Mouse (Mus musculus) inflammation-experienced regulatory T-cells, adult 6 months (primary cell): ENCODE measurements around the gene Zswim9. TPM values are rescaled to one million over a fixed set of nuclear protein-coding genes. Genes with fewer than 3 reads are reported as not detected.

Experiments used
- ATAC-seq: one replicate; pipeline ENCODE4 v1.8.0; 2017
- polyA plus RNA-seq, 3 experiments: library from polyadenylated mRNA; unstranded; fragments of 100-300 nt; shearing (Covaris generic); gene quantifications; one replicate each; pipeline ENCODE4 v1.2.1; 2017

The Zswim9 gene
- polyA plus RNA-seq, 3 experiments from 2014 or later, result 1.7 to 2.5 (median 2.2) TPM

DNA sequence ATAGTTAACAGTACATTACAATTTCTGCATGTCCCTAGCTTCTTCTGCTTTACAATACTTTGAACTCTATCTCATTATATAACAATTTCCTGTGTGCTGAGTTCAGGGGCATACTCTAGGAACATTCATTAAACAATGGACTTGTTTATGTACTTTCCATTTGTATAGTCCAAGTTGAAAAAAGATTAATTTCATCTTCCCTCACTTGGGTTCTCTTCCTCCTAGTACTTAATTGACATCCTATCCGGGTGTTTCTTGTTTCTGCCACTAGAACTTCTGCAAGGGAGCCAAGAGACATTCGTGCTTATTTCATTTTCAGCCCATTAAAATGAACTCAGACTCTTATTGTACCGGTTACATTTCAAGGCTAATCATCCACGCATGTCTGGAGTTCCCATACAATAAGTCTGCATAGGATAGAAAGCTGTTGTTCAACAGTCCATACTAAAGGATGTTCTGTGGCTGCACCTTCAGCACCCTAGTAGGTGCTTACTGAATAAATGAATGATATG is 9.7 kb downstream of the Zswim9 start:
- no peak for ATAC-seq

DNA sequence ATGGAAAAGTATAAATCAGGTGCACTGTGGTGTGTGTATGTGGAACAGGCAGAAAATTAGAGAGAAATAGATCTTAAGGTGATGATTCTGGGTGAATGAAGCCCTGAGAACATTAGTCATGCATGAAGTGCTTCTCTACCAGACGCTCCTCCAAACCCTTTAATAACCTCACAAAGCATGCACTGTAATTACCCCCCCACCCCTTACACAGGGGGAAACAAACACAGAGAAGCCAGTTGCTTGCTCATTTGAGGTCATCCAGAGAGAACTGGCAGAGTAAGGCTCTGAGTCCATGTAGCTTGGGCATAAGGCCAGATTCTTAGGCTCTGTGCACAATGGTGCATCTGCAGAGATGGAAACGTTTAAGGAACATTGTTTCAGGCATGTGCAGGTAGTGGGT is 14.1 kb downstream of the Zswim9 start:
- ATAC-seq, result no peak

DNA sequence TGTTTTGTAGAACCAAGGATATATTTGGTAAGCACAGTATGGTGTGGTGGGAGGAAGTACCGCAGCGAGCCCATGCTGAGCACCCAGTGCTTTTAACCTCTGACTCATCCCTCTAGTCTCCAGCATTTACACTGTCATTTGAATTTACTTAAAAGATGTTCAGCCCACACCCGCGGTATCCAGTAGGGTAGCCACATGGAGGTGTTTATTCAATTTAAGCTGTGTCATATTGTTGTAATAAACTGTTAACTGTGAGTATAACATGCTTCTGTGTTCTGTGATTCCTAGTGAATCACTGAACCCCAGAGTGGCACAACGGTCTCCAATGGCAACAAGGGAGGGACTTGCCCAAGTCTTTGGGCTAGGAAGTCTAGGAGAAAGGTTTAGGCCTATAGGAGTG is 14.7 kb downstream of the Zswim9 start:
- ATAC-seq, result no peak

DNA sequence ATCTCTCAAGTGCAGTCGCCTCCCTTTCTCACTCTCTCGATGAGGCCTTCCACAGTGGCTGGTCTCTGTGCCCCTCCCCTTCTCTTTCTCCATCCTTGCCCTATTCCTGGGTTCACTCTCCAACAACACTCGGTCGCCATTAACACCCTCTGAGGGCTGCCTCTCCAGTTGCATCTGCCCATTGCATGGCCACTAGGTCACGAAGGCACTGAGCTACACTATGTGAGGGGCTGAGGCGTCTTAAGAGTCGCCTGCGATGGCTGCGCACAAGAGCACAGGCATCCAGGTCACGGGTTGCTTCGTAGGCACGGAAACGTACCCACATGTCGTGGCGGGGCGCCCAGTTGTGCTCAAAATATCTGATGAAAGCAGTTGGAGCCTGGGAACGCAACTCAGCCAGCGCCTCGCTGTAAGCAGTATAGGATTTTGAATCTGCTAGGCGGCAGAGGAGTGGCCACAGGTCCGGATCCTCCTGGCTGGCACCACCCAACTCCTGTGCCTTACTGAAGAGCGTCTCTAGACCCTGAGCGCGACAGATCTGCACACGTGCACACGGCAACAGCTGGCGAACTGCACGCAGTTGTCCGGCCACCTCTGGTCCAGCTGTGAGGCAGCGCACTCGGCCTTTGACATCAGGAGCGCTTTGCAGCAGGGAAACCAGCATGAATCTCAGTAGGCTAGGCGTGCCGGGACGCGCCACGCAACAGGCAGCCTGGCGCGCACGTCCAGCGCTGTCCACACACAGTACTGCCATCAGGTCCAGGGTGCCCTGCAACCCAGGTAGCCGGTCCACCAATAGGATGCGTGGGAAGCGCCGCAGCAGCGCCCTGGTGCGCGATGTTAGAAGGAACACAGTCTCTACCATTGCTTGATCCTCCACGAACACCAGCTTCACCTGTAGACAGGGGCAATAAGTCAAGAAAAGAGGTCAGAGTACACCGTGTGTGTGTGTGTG is 17.5 kb downstream of the Zswim9 start:
- no peak for ATAC-seq

DNA sequence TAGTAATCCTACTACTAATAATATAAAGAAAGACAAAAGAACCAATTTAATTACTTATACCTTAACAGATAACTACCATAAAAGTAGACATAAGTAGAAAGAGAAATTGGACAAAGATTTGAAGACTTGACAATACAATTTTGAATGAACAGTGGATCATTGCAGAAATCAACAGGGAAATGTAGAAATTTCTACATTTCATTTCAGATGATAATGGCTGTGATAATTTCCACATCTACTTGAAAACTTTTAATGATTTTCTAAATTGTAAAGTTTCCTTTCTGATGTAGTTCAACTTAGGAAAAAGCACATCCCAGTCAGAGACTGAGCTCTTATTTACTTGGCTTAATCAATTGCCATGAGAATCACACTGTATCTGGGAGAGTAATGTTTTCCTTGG is 65.8 kb downstream of the Zswim9 start, which contains the start of gene Vmn1r89:
Gene Vmn1r89 (plus strand): TSS at position 301 of the 400 bp plus-strand sequence.
- ATAC-seq, result no peak

Other genes with a start within 250 kb of the Zswim9 start
- 100 to 1,000 TPM; 296 to 343 (median 309) TPM for gene Chmp2a, start 243.9 kb downstream of the Zswim9 start, polyA plus RNA-seq
- 10 to 100 TPM; 14.9 to 21.8 (median 16.4) TPM for gene Ube2m, start 240.4 kb downstream of the Zswim9 start, polyA plus RNA-seq
- under 1 TPM; 0.18 to 0.35 (median 0.20) TPM for gene Mzf1, start 224.0 kb downstream of the Zswim9 start, polyA plus RNA-seq
- gene Vmn1r85, start 183.5 kb downstream of the Zswim9 start, polyA plus RNA-seq, result not detected
- under 1 TPM in 1 of 3 experiments, not detected in 2; 0.05 TPM for gene Vmn1r86, start 158.8 kb downstream of the Zswim9 start, polyA plus RNA-seq
- gene Vmn1r87, start 138.6 kb downstream of the Zswim9 start, polyA plus RNA-seq, result under 1 TPM in 1 of 3 experiments, not detected in 2; 0.15 TPM
- under 1 TPM; 0.04 to 0.07 (median 0.05) TPM for gene Vmn1r88, start 119.2 kb downstream of the Zswim9 start, polyA plus RNA-seq
- gene Vmn1r89, start 65.7 kb downstream of the Zswim9 start, polyA plus RNA-seq, result not detected
- gene Lig1, start 1.4 kb downstream of the Zswim9 start, polyA plus RNA-seq, result 10 to 100 TPM; 24.1 to 85.4 (median 33.4) TPM
- 1 to 10 TPM in 1 of 3 experiments, under 1 TPM in 2; 0.39 to 1.0 (median 0.41) TPM for gene Pla2g4c, start 45.9 kb upstream of the Zswim9 start, polyA plus RNA-seq
- gene Cabp5, start 119.4 kb upstream of the Zswim9 start, polyA plus RNA-seq, result not detected
- not detected for gene Bsph1, start 172.1 kb upstream of the Zswim9 start, polyA plus RNA-seq